Mouse (Mus musculus): ENCODE data around the gene Shank2.

- no peak for TF ChIP-seq CTCF (IDR thresholded peaks at IDR 0.05; ENCODE audit: low read depth)
- no peak for TF ChIP-seq EP300 (optimal IDR thresholded peaks at IDR 0.05)
Observed at GRCm38 (mm10) chr7:144157936-144158335, 156.2 kb downstream of the Shank2 start.
